Mouse (Mus musculus) cortical plate, adult 2 months (tissue): ENCODE data around the gene Pgm5. TPM values are rescaled to one million over a fixed set of nuclear protein-coding genes. Genes with fewer than 3 reads are reported as not detected.

Experiments used
- H3K27ac ChIP-seq: fragments of 200-500 bp; 2 replicates; pipeline ENCODE4 v1.5.1; 2012; ENCODE audit warnings: low read length, control low read depth, inconsistent platforms; ENCODE audit not compliant: insufficient read depth
- H3K4me1 ChIP-seq: fragments of 200-500 bp; 2 replicates; pipeline ENCODE4 v1.6.1; 2011; ENCODE audit warnings: low read length; ENCODE audit not compliant: control insufficient read depth, insufficient read depth
- H3K4me3 ChIP-seq: fragments of 200-500 bp; 2 replicates; pipeline ENCODE4 v1.5.1; 2011; ENCODE audit warnings: mild to moderate bottlenecking, low read length, control low read depth; ENCODE audit not compliant: insufficient read depth
- CTCF ChIP-seq: fragments of 200-500 bp; IDR thresholded peaks from 2 replicates; pipeline ENCODE4 v1.5.1; 2011; ENCODE audit warnings: mild to moderate bottlenecking, control low read depth, low read length; ENCODE audit not compliant: insufficient read depth; ENCODE audit errors: extremely low read depth
- POLR2A ChIP-seq: fragments of 200-500 bp; IDR thresholded peaks from 2 replicates; pipeline ENCODE4 v1.6.1; 2011; ENCODE audit warnings: mild to moderate bottlenecking, low read length, control low read depth; ENCODE audit not compliant: insufficient read depth; ENCODE audit errors: extremely low read depth
- polyA plus RNA-seq: library from polyadenylated mRNA; depleted of rRNA; stranded (reverse); fragments of >200 nt; gene quantifications from 2 replicates; pipeline ENCODE4 v1.2.3, GENCODE M21; 2012; rRNA removed

Gene Pgm5
- polyA plus RNA-seq, 1 experiment: 2.4 TPM

DNA sequence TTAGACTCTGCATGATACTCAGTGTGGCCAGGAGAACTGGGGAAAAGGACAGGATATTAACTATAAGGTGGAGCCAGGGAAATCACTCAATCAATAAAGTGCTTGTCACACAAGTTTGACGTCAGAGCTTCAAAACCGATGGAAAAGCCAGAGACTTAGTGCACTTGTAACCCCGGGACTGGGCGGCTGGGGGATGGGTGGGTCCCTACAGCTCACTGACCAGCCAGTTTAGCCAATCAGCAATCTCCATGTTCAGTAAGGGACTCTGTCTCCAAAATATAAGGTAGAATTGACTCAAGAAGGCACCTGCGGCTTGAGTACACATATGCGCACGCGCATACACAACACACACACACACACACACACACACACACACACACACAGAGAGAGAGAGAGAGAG lies 213.6 kb downstream of the Pgm5 start:
- TF ChIP-seq POLR2A (no peak), CTCF (no peak)
- Histone ChIP-seq H3K27ac (no peak overlapping the region), H3K4me3 (no peak overlapping the region), H3K4me1 (no peaks in the 10 kb centered on the region; the same call in 1 of the 2 replicates)

DNA sequence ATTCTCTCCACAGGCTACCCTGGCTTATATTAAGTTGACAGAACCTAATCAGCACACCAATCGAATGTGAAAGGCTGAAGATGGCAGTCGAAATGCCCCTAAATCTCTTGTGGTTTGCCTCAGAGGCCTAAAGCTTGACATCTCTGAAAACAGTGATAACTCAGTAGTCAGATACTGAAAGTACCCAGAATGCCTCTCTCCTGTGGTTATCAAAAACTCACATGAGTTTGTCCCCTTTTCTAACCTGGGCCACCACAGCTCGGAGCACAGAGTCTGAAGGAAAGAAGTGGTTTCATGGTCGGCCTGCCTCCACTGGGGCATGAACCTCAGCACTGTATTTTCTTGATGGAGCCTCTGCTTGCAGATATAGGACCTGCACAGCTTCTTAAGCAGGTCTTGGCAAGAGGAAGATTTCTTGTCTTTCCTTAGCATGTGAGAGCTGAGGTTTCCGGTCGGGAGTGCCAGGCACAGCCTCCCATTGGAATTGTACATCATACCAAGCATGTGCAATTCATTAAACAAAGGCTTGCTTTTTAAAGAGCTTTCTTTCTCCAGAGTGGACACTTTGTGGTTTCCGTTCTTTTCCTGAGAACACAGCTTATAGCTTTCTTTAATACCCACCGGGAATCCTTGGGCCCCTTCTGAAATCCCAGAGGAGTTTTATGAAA lies 215.4 kb downstream of the Pgm5 start:
- no peak for TF ChIP-seq POLR2A
- TF ChIP-seq CTCF: no peak
- Histone ChIP-seq H3K27ac (no peak overlapping the region), H3K4me1 (no peaks in the 10 kb centered on the region), H3K4me3 (no peak overlapping the region)

DNA sequence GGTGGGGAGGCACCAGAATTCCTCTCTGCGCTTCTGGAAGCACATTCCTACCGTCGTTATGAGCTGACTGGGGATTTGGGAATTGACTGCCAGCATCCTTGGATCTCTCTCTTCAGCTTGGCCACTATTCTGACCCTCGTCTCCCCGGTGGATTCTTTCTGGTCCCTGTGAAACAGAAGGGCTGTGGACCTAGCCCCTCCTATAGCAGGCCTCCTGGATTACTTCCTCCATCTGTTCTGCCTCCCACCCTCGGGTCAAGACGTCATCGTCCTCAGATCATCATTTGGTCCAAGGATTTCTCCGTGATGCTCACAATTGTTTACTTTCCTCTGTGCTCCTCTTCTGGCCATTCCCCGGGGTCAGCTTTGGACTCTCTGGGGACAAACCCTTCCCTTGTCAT lies 216.7 kb downstream of the Pgm5 start:
- TF ChIP-seq POLR2A (no peak), CTCF (no peak)
- Histone ChIP-seq H3K27ac (no peak overlapping the region), H3K4me3 (no peak overlapping the region), H3K4me1 (no peaks in the 10 kb centered on the region)

DNA sequence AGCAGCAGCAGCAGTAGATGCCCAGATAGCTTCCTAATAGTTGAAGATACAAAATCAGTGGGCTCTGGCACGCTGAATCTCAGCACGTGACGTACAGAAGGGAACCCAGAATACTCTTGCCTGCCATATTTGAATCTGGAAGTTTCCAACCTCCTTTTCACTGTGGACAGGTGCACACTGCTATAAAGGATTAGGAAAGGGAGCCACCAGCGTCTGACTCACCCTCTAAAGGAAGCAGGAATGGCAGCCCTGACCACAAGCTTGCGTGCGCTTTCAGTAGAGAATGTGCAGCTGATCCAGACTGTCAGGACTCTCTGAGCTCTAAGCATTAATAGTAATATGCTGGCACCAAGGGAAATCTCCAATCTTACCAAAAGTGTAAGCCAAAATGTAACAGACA lies 220.7 kb downstream of the Pgm5 start:
- TF ChIP-seq POLR2A: no peak
- TF ChIP-seq CTCF: no peak
- H3K27ac ChIP-seq: no peak overlapping the region
- no peak overlapping the region for H3K4me3 ChIP-seq
- no peaks in the 10 kb centered on the region; the same call in 1 of the 2 replicates for H3K4me1 ChIP-seq

DNA sequence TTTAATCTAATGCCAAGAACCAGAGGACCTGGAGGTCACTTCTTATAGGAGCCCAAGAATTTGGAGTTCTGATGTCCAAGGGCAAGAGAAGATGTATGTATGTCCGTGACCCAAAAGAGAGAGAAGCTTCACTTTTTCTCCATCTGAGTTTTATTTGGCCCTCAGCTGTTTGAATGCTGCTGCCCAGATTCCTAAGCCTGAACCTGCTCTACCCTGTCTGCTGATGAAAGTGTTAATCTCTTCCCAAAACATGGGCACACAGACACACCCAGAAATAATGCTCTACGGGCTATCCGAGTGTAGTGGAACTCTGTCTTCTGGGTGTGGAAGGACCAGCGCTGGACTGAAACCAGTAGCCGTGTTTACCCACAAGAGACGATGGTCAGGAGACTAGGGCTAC lies 223.7 kb downstream of the Pgm5 start:
- Histone ChIP-seq H3K27ac (no peak overlapping the region), H3K4me1 (no peaks in the 10 kb centered on the region; the same call in 1 of the 2 replicates), H3K4me3 (no peak overlapping the region)
- no peak for TF ChIP-seq POLR2A
- no peak for TF ChIP-seq CTCF

DNA sequence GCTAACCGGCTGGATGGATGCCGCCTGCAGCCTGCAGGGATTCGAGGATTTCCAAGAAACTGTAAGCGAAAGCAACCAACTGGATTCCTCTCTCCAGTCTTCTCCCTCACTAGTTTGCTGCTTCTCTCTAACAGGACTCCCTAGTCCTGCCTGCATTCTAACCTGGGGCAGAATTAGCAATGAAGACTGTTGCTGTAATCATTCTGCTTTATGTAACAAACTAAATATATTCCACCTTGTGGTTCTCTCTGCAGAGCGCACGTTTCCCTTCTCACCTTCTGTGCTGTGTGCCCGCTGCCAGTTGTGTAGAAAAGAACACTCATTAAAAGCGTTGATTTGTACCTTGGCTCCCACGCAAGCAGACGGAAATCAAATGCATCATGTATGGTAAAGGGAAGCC lies 225.0 kb downstream of the Pgm5 start:
- H3K27ac ChIP-seq: no peak overlapping the region
- no peak overlapping the region for H3K4me3 ChIP-seq
- no peaks in the 10 kb centered on the region; the same call in 1 of the 2 replicates for H3K4me1 ChIP-seq
- TF ChIP-seq CTCF (no peak), POLR2A (no peak)

DNA sequence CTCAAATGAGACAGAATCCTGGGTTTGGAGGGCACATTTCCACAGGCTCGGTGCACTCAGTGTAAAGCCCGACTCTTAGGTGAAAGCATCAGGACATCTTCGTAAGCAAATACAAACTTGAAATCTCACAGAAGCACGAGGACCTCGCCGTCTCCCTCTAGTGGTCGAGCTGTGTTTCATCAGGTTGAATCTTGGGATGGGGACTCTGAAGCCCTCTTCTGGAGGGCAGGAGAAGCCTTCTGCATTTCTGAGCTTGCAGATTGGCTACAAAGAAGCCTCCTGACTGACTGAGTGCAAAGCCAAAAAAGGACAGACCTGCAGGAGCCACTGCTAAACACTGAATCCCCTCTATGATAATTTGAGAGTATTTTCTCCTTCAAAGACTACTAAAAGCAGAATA lies 227.1 kb downstream of the Pgm5 start:
- no peaks in the 10 kb centered on the region; the same call in 1 of the 2 replicates for H3K4me1 ChIP-seq
- H3K4me3 ChIP-seq: no peak overlapping the region
- no peak overlapping the region for H3K27ac ChIP-seq
- peak; percentile 98 for TF ChIP-seq CTCF
- TF ChIP-seq POLR2A: no peak

Other genes starting within 250 kb of the Pgm5 start
- gene Tmem252, start 187.8 kb downstream of the Pgm5 start, polyA plus RNA-seq: 0.44 and 0.48 TPM in 2 replicates
- gene Gm10053, start 13.8 kb upstream of the Pgm5 start, polyA plus RNA-seq: 110 and 111 TPM in 2 replicates
- gene Foxd4, start 39.3 kb upstream of the Pgm5 start, polyA plus RNA-seq: not detected in 2 replicates
- 11.8 and 12.6 TPM in 2 replicates for gene Cbwd1, start 99.8 kb upstream of the Pgm5 start, polyA plus RNA-seq
- gene Dock8, start 137.7 kb upstream of the Pgm5 start, polyA plus RNA-seq: 1.7 TPM in 2 replicates